Mouse (Mus musculus) lung, postnatal 0 days (tissue): ENCODE results near the gene Frg2f1. TPM values are rescaled to one million over a fixed set of nuclear protein-coding genes. Genes with fewer than 3 reads are reported as not detected.

ENCODE experiments used
- ATAC-seq: fragments of 200-750 bp; cut with Nextera tagmentation; 2 replicates; pipeline ENCODE4 v1.8.0; 2017; ENCODE audit warnings: moderate library complexity
- DNase-seq: peaks from one replicate; pipeline ENCODE4 v3.0.0-alpha.2; 2016; ENCODE audit warnings: low spot score
- H3K27ac ChIP-seq: fragments of 300-500 bp; sonication (generic); 2 replicates; pipeline ENCODE4 v1.5.1; 2014; ENCODE audit warnings: antibody characterized with exemption, mild to moderate bottlenecking, low read length, mixed read lengths
- H3K27me3 ChIP-seq: fragments of 300-500 bp; sonication (generic); replicated peaks from 2 replicates; pipeline ENCODE4 v1.6.1; 2014; ENCODE audit warnings: low read length, mixed read lengths; ENCODE audit not compliant: insufficient read depth
- H3K36me3 ChIP-seq: fragments of 300-500 bp; sonication (generic); 2 replicates; pipeline ENCODE4 v1.6.1; 2014; ENCODE audit warnings: low read length, mixed read lengths; ENCODE audit not compliant: insufficient read depth
- H3K4me1 ChIP-seq: fragments of 300-500 bp; sonication (generic); 2 replicates; pipeline ENCODE4 v1.6.1; 2014; ENCODE audit warnings: antibody characterized with exemption, low read depth, low read length, mixed read lengths; ENCODE audit not compliant: insufficient read depth
- H3K4me2 ChIP-seq: fragments of 300-500 bp; sonication (generic); replicated peaks from 2 replicates; pipeline ENCODE4 v1.6.1; 2014; ENCODE audit warnings: low read depth, mild to moderate bottlenecking, low read length, moderate library complexity, mixed read lengths
- H3K4me3 ChIP-seq: fragments of 300-500 bp; sonication (generic); 2 replicates; pipeline ENCODE4 v1.5.1; 2014; ENCODE audit warnings: low read depth, low read length
- H3K9ac ChIP-seq: fragments of 300-500 bp; sonication (generic); replicated peaks from 2 replicates; pipeline ENCODE4 v1.6.1; 2014; ENCODE audit warnings: low read depth, mild to moderate bottlenecking
- H3K9me3 ChIP-seq: fragments of 300-500 bp; sonication (generic); 2 replicates; pipeline ENCODE4 v1.6.1; 2016; ENCODE audit warnings: low read length, mixed read lengths
- CTCF ChIP-seq: IDR thresholded peaks from 2 replicates; pipeline ENCODE4 v1.5.1; 2016; ENCODE audit warnings: antibody characterized with exemption, mild to moderate bottlenecking
- EP300 ChIP-seq: IDR thresholded peaks from 2 replicates; pipeline ENCODE4 v1.6.1; 2016; ENCODE audit warnings: antibody characterized with exemption, mild to moderate bottlenecking, control low read depth
- WGBS: fragments of 180-500 bp; shearing (Covaris S2); extraction: QIAGEN DNeasy Blood & Tissue Kit; methylation state at CpG from one replicate; pipeline ENCODE4 v1.1.7; 2014; 5-methylcytosine and 5-hydroxymethylcytosine counted together
- polyA plus RNA-seq: library from polyadenylated mRNA; unstranded; fragments of >200 nt; fragmentation: Nextera tagmentation; extraction: Ambion mirVana; gene quantifications from 2 replicates; pipeline ENCODE4 v1.2.1, GENCODE M21; 2015

Gene Frg2f1
- polyA plus RNA-seq, 1 experiment from 2014 or later = 5.9 TPM

DNA sequence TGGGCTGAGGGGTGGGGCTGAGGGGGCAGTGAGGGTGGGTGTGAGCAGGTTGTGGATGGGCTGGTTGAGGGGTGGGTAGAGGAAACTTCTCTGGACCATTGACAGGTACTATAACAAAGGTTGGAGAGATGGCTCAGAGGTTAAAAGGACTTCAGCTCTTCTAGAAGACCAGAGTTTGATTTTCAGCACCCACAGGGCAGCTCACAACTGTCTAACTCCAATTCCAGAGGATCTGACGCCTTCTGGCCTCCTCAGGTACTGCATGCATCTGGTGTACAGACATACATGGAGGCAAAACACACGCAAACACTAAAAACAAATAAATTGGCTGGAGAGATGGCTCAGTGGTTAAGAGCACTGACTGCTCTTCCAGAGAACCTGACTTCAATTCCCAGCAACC lies 27.7 kb downstream of the Frg2f1 start:
- Histone ChIP-seq H3K36me3 (no peaks in the 10 kb centered on the region), H3K4me2 (no peak overlapping the region), H3K4me1 (peaks cover 5% of the 10 kb centered on the region; the same call in 1 of the 2 replicates), H3K9ac (no peak overlapping the region), H3K27ac (no peak overlapping the region), H3K27me3 (no peaks in the 10 kb centered on the region), H3K9me3 (no peaks in the 10 kb centered on the region), H3K4me3 (no peak overlapping the region)
- DNase-seq (no peak), ATAC-seq (no peak)
- 59% methylated on average over 2 of the region's 2 CpGs for WGBS
- TF ChIP-seq EP300 = no peak
- peak; percentile 39 for TF ChIP-seq CTCF

DNA sequence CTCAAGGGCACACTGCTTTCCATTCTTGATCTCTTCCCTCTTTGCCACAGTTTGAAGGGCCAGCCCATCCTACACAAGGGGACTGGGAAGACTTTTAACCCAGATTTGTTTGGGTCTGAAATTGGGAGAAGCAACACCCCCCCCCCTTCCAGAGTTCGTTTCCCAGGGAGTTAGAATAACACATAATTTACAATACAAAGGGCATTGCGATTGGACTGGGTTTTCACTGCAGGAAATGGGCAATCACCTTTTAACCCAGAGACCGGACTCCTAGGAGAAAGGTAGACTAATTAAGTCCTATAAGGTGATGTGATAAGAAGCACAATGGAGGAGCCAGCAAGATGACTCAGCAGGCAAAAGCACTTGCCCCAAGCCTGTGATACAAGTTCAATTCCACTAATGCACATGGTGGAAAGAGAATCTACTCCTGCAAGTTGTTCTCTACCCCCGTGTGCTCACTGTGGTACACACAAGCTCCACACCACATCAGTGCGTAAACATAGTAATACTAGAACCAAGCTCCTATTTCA lies 40.9 kb downstream of the Frg2f1 start:
- Histone ChIP-seq H3K27me3 (no peaks in the 10 kb centered on the region), H3K4me3 (no peak overlapping the region), H3K4me1 (no peaks in the 10 kb centered on the region), H3K9me3 (no peaks in the 10 kb centered on the region), H3K36me3 (no peaks in the 10 kb centered on the region), H3K27ac (no peak overlapping the region), H3K4me2 (no peak overlapping the region), H3K9ac (no peak overlapping the region)
- ATAC-seq (no peak), DNase-seq (no peak)
- no peak for TF ChIP-seq CTCF
- no peak for TF ChIP-seq EP300
- WGBS = 56% methylated on average over 5 of the region's 5 CpGs

DNA sequence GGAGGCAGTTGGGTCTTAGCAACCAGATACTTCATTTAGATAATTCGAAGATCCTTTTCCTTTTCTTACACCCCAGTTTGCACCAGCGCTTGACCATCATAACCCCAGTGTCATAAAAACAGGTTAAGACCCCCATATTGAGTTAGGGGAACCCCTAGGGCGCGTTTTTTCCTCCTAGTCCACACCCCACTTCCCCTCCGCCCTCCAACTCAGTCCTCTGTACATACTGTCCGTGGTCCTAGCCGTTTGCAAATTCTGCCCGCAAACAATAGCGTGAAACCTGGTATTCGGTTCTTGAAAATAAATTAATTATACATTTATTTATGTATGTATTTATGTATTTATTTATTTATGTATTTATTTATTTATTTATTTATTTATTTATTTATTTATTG lies 46.4 kb downstream of the Frg2f1 start:
- H3K4me1 ChIP-seq = no peaks in the 10 kb centered on the region
- H3K36me3 ChIP-seq = no peaks in the 10 kb centered on the region
- no peak for DNase-seq
- peak overlapping the region; percentile 83 for H3K4me2 ChIP-seq
- H3K9ac ChIP-seq = no peak overlapping the region
- no peak for ATAC-seq
- peak overlapping the region; percentile 49; the same call in 1 of the 2 replicates for H3K4me3 ChIP-seq
- 40% methylated on average over 10 of the region's 10 CpGs for WGBS
- no peak overlapping the region for H3K27ac ChIP-seq
- TF ChIP-seq EP300 = no peak
- no peak for TF ChIP-seq CTCF
- H3K27me3 ChIP-seq = peaks cover 8% of the 10 kb centered on the region
- no peaks in the 10 kb centered on the region for H3K9me3 ChIP-seq

DNA sequence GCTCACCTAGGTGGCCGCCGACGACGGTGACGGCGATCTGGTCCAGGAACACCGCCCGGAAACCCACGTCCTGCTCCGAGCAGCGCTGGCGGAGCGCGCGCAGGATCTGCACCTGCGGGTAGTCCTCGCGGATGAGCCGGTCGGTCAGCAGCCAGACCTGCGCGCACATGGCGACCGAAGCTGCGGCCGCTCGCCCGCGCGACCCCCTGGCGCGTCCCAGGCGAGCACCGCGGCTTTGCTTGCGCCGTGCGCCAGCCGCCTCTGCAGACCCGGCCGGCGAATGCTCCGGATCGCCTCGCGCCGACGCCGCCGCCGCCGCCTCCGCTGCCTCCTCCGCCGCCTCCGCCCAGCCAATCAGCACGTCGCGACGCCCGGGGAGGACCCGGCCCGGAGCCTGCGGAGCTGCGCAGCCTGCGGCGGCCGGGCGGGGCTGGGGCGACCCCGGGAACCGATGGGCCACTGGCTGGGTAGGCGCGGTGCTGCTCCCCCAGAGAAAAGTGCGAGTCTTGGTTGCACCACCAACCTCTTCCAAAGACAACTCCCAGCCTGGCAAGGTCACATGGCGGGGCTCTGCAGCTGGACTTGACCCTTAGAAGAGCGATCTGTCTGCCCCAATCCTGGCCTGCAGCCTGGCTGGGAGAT lies 46.9 kb downstream of the Frg2f1 start, which contains the start of gene Rimkla:
Gene Rimkla, minus strand, starts transcription at position 338 of the 642 bp plus-strand sequence.
- DNase-seq = peak; percentile 46
- H3K27ac ChIP-seq = no peak within 1 kb of the TSS

DNA sequence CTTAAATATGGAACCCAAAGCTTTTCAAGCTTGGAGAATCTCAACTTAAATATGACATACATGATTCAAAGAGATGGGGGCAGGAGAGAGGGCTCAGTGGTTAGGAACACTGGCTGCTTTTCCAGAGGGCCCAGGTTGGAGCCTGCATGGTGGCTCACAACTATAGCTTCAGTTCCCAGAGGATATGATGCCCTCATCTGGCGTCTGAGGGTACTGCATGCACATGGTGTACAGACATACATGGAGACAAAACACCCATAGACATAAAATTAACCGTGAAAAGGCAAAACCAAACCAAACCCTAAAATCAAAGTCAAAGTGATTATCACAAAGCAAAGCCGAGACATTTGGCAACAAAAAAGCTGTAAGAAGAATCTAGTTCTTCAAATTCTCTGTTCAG lies 48.5 kb downstream of the Frg2f1 start:
- Histone ChIP-seq H3K36me3 (no peaks in the 10 kb centered on the region), H3K9ac (no peak overlapping the region), H3K4me1 (no peaks in the 10 kb centered on the region), H3K27me3 (peaks cover 8% of the 10 kb centered on the region), H3K4me3 (no peak overlapping the region), H3K9me3 (no peaks in the 10 kb centered on the region), H3K27ac (no peak overlapping the region), H3K4me2 (no peak overlapping the region)
- no peak for ATAC-seq
- WGBS = 73% methylated on average over 3 of the region's 3 CpGs
- no peak for DNase-seq
- TF ChIP-seq CTCF = peak; percentile 52
- no peak for TF ChIP-seq EP300

More for the DNA sequence above, 46.9 kb downstream of the Frg2f1 start, which contains the start of gene Rimkla:
- Histone ChIP-seq H3K9ac (no peak within 1 kb of the TSS), H3K4me2 (peak within 1 kb of the TSS; percentile 83), H3K4me1 (no peaks in the 10 kb centered on the region), H3K9me3 (no peaks in the 10 kb centered on the region), H3K27me3 (peaks cover 8% of the 10 kb centered on the region), H3K36me3 (no peaks in the 10 kb centered on the region), H3K4me3 (peak within 1 kb of the TSS; percentile 49)
- TF ChIP-seq EP300 = no peak
- no peak for TF ChIP-seq CTCF
- under 1% methylated on average over 48 of the region's 77 CpGs for WGBS
- ATAC-seq = peak; percentile 87

DNA sequence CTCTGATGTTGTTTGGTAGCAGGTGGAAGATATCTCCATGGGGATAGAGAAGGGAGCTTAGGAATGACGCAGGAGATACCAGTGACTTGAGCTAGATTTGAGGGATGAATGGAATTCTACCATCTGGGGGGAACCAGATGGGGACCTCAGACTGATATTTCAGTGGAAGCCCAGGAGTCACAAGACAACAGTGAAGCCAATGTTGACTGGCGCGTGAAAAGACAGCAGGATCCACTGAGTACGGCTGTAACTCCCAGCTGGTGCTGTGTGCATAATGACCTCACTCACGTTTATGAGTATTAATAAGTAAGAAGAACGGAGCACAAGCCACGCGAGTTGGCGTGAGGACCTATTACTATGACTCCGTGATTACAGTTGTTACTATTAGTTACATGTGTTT lies 49.7 kb downstream of the Frg2f1 start:
- H3K9me3 ChIP-seq = no peaks in the 10 kb centered on the region

More for the DNA sequence above, 49.7 kb downstream of the Frg2f1 start:
- Histone ChIP-seq H3K27ac (no peak overlapping the region), H3K4me2 (no peak overlapping the region), H3K9ac (no peak overlapping the region), H3K4me1 (no peaks in the 10 kb centered on the region), H3K27me3 (peaks cover 8% of the 10 kb centered on the region), H3K4me3 (no peak overlapping the region), H3K36me3 (no peaks in the 10 kb centered on the region)
- WGBS = 93% methylated on average over 10 of the region's 10 CpGs
- DNase-seq (no peak), ATAC-seq (no peak)
- TF ChIP-seq EP300 = no peak
- no peak for TF ChIP-seq CTCF
